Mouse (Mus musculus) heart, postnatal 25 days (tissue): ENCODE measurements around the gene Wwox. TPM values are rescaled to one million over a fixed set of nuclear protein-coding genes. Genes with fewer than 3 reads are reported as not detected.

Source experiments
- DNase-seq: peaks from one replicate; pipeline ENCODE4 v3.0.0; 2022; ENCODE audit warnings: low spot score
- intact Hi-C: fragments of 180-260 bp; cut with DNase I; formaldehyde crosslinking; loops from one replicate; pipeline ENCODE4 v1.15.1; 2025
- total RNA-seq, 2 experiments: library from RNA; stranded (reverse); gene quantifications; 2 replicates each; pipeline ENCODE4 v1.2.3; 2021

Gene Wwox
- 1 to 10 TPM; 3.9 to 4.0 TPM for total RNA-seq

GRCm38 (mm10) chr8:114439334-114440204 is at the start of gene Wwox:
Gene Wwox, plus strand, starts transcription at chr8:114439655.
- intact Hi-C loops = loop anchor here (5.0 kb wide), 1 partner anchor 777 kb away; no protein-coding TSS in a partner anchor
- peak; percentile 99 for DNase-seq

GRCm38 (mm10) chr8:114390465-114391254 is 48.8 kb upstream of the Wwox start:
- no peak for DNase-seq
- intact Hi-C loops = no loop called here

- intact Hi-C loops = no loop called here
- DNase-seq = no peak
Measured at GRCm38 (mm10) chr8:114398326-114398725, 41.1 kb upstream of the Wwox start.

- intact Hi-C loops = no loop called here
- no peak for DNase-seq
Measured at GRCm38 (mm10) chr8:114399273-114399672, 40.2 kb upstream of the Wwox start.

GRCm38 (mm10) chr8:114401679-114402078 is 37.8 kb upstream of the Wwox start:
- DNase-seq = no peak
- intact Hi-C loops = no loop called here

- intact Hi-C loops = no loop called here
- DNase-seq = no peak
Measured at GRCm38 (mm10) chr8:114411421-114411820, 28.0 kb upstream of the Wwox start.

GRCm38 (mm10) chr8:114417786-114418185 is 21.7 kb upstream of the Wwox start, which contains the start of gene Clec3a:
Gene Clec3a, plus strand, starts transcription at chr8:114418086.
- intact Hi-C loops = no loop called here
- DNase-seq = no peak

- no peak for DNase-seq
- intact Hi-C loops = no loop called here
Measured at GRCm38 (mm10) chr8:114418486-114418885, 21.0 kb upstream of the Wwox start.

- intact Hi-C loops = no loop called here
Measured at GRCm38 (mm10) chr8:114418904-114419303, 20.6 kb upstream of the Wwox start.

GRCm38 (mm10) chr8:114421544-114421943 is 17.9 kb upstream of the Wwox start:
- no peak for DNase-seq
- intact Hi-C loops = no loop called here

More at GRCm38 (mm10) chr8:114418904-114419303, 20.6 kb upstream of the Wwox start:
- no peak for DNase-seq

GRCm38 (mm10) chr8:114438236-114438635 is 1.2 kb upstream of the Wwox start:
- no peak for DNase-seq
- intact Hi-C loops = loop anchor here (5.0 kb wide), 1 partner anchor 776 kb away; no protein-coding TSS in a partner anchor

- intact Hi-C loops = no loop called here
- no peak for DNase-seq
Measured at GRCm38 (mm10) chr8:114440205-114440589, 742 bp downstream of the Wwox start.

GRCm38 (mm10) chr8:114441616-114442015 is 2.2 kb downstream of the Wwox start:
- no peak for DNase-seq
- intact Hi-C loops = no loop called here

GRCm38 (mm10) chr8:114446884-114447283 is 7.4 kb downstream of the Wwox start:
- no peak for DNase-seq
- intact Hi-C loops = no loop called here

- no peak for DNase-seq
- intact Hi-C loops = loop anchor here (2.0 to 10.0 kb wide), 5 partner anchors 90 to 1987 kb away; partner anchors contain the start of gene Maf
Measured at GRCm38 (mm10) chr8:114452278-114452677, 12.8 kb downstream of the Wwox start.

- intact Hi-C loops = loop anchor here (2.0 to 10.0 kb wide), 5 partner anchors 90 to 1986 kb away; partner anchors contain the start of gene Maf
- no peak for DNase-seq
Measured at GRCm38 (mm10) chr8:114452781-114453221, 13.3 kb downstream of the Wwox start.

GRCm38 (mm10) chr8:114455302-114455701 is 15.8 kb downstream of the Wwox start:
- intact Hi-C loops = loop anchor here (5.0 to 10.0 kb wide), 2 partner anchors 319 to 517 kb away; no protein-coding TSS in a partner anchor
- no peak for DNase-seq

- no peak for DNase-seq
- intact Hi-C loops = loop anchor here (5.0 to 10.0 kb wide), 2 partner anchors 319 to 516 kb away; no protein-coding TSS in a partner anchor
Measured at GRCm38 (mm10) chr8:114455953-114456352, 16.5 kb downstream of the Wwox start.

GRCm38 (mm10) chr8:114458113-114458784 is 18.8 kb downstream of the Wwox start:
- intact Hi-C loops = loop anchor here (5.0 to 10.0 kb wide), 2 partner anchors 317 to 514 kb away; no protein-coding TSS in a partner anchor
- no peak for DNase-seq

GRCm38 (mm10) chr8:114460600-114460999 is 21.1 kb downstream of the Wwox start:
- no peak for DNase-seq
- intact Hi-C loops = no loop called here
